Mouse (Mus musculus) spleen, adult 12 weeks (tissue): ENCODE results near the gene Fmnl1.

ENCODE experiments used
- DNase-seq: peaks from one replicate; pipeline ENCODE4 v3.0.0; 2022; ENCODE audit warnings: low spot score

Gene Fmnl1

GRCm38 (mm10) chr11:103181911-103182310 lies 11.0 kb downstream of the Fmnl1 start:
- no peak for DNase-seq

- no peak for DNase-seq
Measured at GRCm38 (mm10) chr11:103184891-103185290, 14.0 kb downstream of the Fmnl1 start.

DNA sequence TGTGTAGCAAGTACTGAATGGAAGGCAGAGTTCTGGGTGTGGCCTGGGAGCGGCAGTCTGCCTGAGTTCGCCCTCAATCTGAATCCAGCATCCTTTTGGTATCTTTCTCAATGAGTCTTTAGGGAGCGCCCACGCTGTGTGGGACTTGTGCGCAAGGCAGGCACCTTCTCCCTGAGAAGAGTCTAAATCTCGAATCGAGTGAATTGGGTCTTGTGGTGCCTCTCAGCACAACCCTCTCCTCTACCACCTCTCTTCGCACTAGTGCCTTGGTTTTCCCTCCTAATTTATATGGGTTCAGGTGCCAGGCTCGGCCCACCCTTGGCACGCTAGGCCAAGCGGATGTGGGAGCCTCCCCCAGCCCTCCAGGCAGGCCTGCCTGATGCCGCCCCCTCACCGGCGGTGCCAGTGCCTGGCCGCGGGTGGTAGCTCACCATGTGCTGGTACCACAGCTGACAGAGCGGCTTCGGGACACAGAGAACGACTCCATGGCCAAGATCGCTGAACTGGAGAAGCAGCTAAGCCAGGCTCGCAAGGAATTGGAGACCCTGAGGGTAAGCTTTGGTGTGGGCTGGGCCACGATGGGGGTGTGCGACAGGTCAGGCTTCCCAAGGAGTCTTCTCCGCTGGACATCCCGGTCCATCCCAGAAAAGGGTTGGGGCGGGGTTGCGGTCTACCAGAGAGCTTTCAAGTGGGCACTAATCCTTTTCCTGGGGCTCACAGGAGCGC lies 21.5 kb downstream of the Fmnl1 start:
- DNase-seq, result no peak

- DNase-seq, result no peak
Measured at GRCm38 (mm10) chr11:103192956-103193824, 22.3 kb downstream of the Fmnl1 start.

DNA sequence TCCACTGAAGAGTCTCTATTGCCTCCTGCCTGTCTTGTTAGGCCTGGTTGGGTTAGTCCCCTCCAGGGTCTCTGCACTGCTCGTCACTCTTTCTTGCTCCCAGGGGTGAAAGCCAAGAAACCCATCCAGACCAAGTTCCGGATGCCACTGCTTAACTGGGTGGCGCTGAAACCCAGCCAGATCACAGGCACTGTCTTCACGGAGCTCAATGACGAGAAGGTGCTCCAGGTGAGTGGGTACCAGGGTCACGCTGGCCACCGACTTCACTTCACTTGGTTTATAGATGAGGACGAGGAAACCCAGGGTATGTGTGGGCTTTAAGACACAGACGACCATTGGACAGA lies 22.9 kb downstream of the Fmnl1 start:
- no peak for DNase-seq

DNA sequence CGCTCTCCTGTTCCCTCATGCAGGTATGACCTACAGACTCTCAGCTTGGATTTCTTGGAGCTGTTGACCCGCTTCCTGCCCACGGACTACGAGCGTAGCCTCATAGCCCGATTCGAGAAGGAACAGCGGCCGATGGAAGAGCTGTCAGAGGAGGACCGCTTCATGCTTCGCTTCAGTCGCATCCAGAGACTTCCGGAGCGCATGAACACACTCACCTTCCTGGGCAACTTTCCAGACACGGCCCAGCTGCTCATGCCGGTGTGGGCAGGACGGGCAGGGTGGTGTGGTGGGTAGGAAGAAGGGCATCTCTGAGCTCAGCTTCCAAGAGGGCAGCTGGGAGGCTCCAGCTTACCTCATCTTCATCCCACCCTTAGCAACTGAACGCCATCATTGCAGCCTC lies 24.3 kb downstream of the Fmnl1 start:
- no peak for DNase-seq

- no peak for DNase-seq
Measured at GRCm38 (mm10) chr11:103195656-103196055, 24.7 kb downstream of the Fmnl1 start.

GRCm38 (mm10) chr11:103197340-103197739 lies 26.4 kb downstream of the Fmnl1 start:
- DNase-seq, result no peak

DNA sequence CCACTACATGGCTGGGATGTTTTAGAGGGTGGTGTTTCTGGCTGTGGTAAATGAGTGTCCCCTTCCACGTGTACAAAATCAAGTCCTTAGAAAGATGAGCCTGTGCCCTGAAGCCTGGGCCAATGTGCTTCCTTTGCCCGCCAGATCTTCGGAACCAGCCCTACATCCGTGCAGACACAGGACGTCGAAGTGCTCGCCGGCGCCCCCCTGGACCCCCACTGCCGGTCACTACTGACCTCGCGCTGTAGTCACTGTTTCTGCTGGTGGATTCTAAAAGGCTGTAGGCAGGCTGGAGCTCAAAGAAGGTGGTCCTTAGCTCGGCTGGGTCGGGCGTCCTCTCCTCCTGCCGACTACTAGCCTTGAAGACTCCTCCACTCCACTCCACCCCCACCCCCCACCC lies 27.4 kb downstream of the Fmnl1 start:
- no peak for DNase-seq

GRCm38 (mm10) chr11:103198911-103199803 lies 28.2 kb downstream of the Fmnl1 start:
- no peak for DNase-seq

DNA sequence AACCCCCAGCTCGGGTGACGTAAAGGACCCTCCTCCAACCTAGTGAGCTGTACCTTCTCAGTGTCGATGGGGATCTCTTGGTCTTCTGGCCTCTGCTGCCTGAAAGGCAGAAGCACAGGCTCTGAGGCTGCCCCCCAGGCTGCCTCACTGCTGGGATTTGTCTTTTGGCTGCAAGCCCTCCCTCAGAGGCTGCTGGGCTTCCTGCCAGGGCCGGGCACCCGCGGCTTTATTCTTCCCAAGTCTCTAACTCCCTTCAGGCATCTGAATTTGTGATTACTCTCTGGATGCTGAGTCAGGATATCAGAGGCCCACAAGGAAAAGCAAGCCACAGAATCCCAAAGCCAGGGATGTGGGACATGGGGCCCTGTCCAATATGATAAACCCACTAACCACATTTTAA lies 30.8 kb downstream of the Fmnl1 start:
- no peak for DNase-seq

DNA sequence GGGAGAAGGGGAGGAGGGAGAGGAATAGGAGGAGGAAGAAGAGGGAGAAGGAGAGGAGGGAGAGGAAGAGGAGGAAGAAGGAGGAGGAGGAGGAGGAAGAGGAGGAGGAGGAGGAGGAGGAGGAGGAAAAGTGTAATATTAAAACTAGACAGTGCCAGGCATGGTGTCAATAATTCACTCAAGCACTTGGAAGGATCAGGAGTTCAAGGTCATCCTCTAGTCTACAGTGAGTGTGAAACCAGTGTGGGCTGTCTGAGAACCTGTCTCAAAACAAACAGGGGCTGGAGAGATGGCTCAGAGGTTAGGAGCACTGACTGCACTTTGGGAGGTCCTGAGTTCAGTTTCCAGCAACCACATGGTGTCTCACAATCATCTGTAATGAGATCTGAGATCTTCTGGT lies 31.5 kb downstream of the Fmnl1 start:
- no peak for DNase-seq

GRCm38 (mm10) chr11:103206203-103206602 lies 35.3 kb downstream of the Fmnl1 start:
- DNase-seq, result no peak

GRCm38 (mm10) chr11:103208458-103208857 lies 37.6 kb downstream of the Fmnl1 start, which contains the start of gene 1700023F06Rik:
1700023F06Rik (minus strand) TSS chr11:103208558.
- DNase-seq, result no peak

DNA sequence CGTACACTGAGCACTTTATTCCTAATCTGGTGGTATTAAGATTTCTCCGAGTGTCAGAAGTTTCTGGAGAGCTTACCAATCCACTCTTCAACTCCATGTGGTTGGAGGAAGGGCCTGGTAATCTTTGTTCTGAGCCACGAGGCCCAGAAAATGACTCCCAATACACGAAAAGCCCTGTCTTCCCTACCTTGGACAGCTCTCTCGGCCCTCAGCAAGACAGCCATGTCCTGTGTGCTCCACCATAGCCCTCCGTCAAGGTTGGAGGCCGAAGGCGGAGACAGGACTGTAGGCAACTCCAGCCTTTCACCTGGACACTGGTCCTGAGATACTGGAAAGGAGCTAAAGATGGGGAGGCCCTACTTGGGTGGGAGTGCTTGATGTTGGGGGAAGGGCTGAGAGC lies 39.4 kb downstream of the Fmnl1 start:
- no peak for DNase-seq

GRCm38 (mm10) chr11:103213712-103214111 lies 42.8 kb downstream of the Fmnl1 start:
- DNase-seq, result no peak

DNA sequence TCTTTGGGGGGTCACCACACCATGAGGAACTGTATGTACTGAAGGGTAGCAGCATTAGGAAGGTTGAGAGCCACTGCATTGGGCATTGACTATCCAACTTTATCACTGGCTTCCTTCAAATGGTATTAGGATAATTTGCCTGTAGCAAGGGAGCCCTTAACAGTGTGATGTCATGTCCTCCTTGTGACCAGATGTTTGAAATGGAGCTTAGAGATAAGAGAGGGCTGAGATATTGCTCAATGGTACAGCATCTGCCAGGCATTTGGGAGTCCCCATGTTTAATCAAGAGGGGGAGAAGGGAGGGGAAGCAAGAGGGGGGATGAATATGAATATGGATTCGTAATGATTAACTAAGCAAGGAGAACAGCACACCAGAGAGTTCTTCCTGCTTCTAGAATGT lies 44.4 kb downstream of the Fmnl1 start:
- DNase-seq, result no peak

GRCm38 (mm10) chr11:103217790-103218516 lies 47.0 kb downstream of the Fmnl1 start, which contains the start of gene Spata32:
Spata32 (minus strand) TSS chr11:103218432.
- DNase-seq, result peak; percentile 17

- no peak for DNase-seq
Measured at GRCm38 (mm10) chr11:103218517-103218901, 47.6 kb downstream of the Fmnl1 start.

GRCm38 (mm10) chr11:103219259-103219658 lies 48.4 kb downstream of the Fmnl1 start:
- DNase-seq, result no peak

DNA sequence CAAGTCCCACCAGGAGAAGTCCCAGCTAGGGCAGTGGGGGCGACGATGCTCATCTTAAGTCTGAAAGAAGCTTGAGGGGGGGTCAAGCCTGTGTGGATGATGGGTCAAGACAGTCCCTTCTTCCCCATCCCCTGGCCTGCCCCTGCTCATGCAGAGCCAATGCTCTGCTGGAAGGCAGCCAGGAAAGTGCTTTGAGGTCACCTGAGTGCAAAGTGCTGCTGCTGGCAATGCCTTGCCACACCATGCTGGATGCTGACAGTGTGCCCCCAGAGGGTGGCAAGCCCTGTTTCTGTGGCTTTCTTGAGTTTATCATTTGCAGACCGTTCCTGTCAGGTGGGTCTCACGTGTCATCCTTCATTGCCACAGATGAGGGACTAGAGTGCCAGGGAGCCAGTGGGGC lies 49.1 kb downstream of the Fmnl1 start:
- DNase-seq, result no peak

GRCm38 (mm10) chr11:103221437-103221836 lies 50.5 kb downstream of the Fmnl1 start:
- DNase-seq, result no peak
